In the genomic region with DNA sequence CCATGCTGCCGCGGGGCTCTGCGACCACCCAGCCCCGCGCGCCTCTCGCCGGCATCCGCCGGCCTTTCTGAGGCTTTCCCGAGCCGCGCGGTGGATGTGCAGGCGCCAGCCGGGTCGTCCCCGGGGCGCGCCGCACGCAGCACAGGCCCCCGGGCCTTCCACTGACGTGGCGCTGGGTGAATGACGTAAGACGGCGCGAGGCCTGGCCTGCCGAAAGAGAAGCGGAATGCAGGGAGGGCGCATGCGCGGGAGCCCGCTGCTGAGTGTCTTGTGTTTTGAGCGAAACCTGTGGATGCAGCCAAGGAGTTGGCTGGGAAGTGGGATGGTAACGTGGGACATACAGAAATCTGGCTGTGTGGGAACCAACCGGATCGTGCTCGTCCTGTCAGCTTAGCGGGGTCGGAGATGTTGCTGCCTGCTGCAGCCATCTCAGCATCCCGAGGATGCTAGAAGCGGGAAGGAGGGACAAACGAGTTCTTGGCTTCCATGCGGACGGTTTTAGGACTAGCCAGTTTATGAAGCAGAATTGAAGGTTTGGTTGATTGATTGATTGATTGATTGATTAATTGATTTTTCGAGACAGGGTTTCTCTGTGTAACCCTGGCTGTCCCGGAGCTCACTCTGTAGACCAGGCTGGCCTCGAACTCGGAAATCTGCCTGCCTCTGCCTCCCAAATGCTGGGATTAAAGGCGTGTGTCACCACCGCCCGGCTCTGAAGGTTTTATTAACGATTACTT, we compare ENCODE assay signal across 8 mouse cellular contexts. TPM values are rescaled to one million over a fixed set of nuclear protein-coding genes. Genes with fewer than 3 reads are reported as not detected.
DNase-seq lines count a peak whose midpoint lies in the region; ATAC-seq lines count a peak whose summit lies in the region.

Gene Mapkapk5, minus strand, starts transcription at position 113 of the 737 bp plus-strand sequence.

- peaks cover 4% of the 10 kb centered on the region for H3K9me3 ChIP-seq in megakaryocyte, embryonic 14.5 days

- H3K4me1 ChIP-seq in megakaryocyte, embryonic 14.5 days: peaks cover 58% of the 10 kb centered on the region

- DNase-seq in ZHBTc4 (ENCODE audit: low read depth, low spot score): peak; percentile 99
- peak; percentile 89 to 94 for DNase-seq in gastrocnemius, adult 8-10 months (ENCODE audit: low spot score in 2 of 2)
- DNase-seq in hindlimb bud, embryonic 11.5 days (ENCODE audit: extremely low spot score, low read depth, low spot score): peak; percentile 93
- peak; percentile 95 to 98 for DNase-seq in left cerebral cortex, adult 8-10 months (ENCODE audit: low spot score in 2 of 2)
- DNase-seq in right cerebral cortex, postnatal 10 days (ENCODE audit: low spot score in 2 of 2): peak; percentile 98 to 99
- peak; percentile 98 for DNase-seq in urinary bladder, postnatal 25 days (ENCODE audit: low spot score)

- peak within 1 kb of the TSS; percentile 96 for H3K4me3 ChIP-seq in megakaryocyte, embryonic 14.5 days (replicated peaks)

- ATAC-seq in common myeloid progenitor, adult 5-6 weeks (replicated peaks; ENCODE audit: low read depth, poor library complexity, severe bottlenecking): peak; percentile 92

- no peaks in the 10 kb centered on the region for H3K36me3 ChIP-seq in megakaryocyte, embryonic 14.5 days (replicated peaks; ENCODE audit: low read length)

- peaks cover 2% of the 10 kb centered on the region for H3K27me3 ChIP-seq in megakaryocyte, embryonic 14.5 days (replicated peaks)

RNA-seq across cellular contexts. Expression of gene Mapkapk5, which starts in this region (rescaled TPM):
- 93.8 and 95.0 TPM in 2 replicates for total RNA-seq in common myeloid progenitor, adult 5-6 weeks (2017)
- total RNA-seq in gastrocnemius, adult 8-10 months (2022): 100 to 1,000 TPM; 112 to 152 (median 133) TPM
- 10 to 100 TPM; 66.6 to 79.0 (median 74.5) TPM for total RNA-seq in left cerebral cortex, adult 8-10 months (2022)
- 54.2 and 85.9 TPM in 2 replicates for polyA plus RNA-seq in megakaryocyte, embryonic 14.5 days (2012; ENCODE audit: insufficient read depth, low replicate concordance)

Comparison
In these comparisons a context has a peak if more than half of its experiments do, and no peak if none do; other contexts are left out.
1. Peak in every context shown above with its lines: DNase-seq, ATAC-seq and H3K4me3 ChIP-seq.